Mouse (Mus musculus) megakaryocyte progenitor cell, adult 5-6 weeks (primary cell): ENCODE measurements around the gene Hic1. TPM values are rescaled to one million over a fixed set of nuclear protein-coding genes. Genes with fewer than 3 reads are reported as not detected.
"Not testable (repeated sequence)": the region's sequence is repeated elsewhere in the genome, so short reads cannot be mapped to it uniquely, and the experiment has no call there.

Experiments
- ATAC-seq: replicated peaks from 2 replicates; pipeline ENCODE4 v1.8.0; 2016; ENCODE audit warnings: mild to moderate bottlenecking, moderate TSS enrichment, inconsistent platforms; ENCODE audit not compliant: poor library complexity
- total RNA-seq, 2 experiments: library from RNA; stranded (forward) in 1 of 2; stranded (reverse) in 1 of 2; fragments of 157-497, 149-512 nt in 1 of 2; fragments of 200-1000 nt in 1 of 2; gene quantifications; 2 replicates each; pipeline versions ENCODE4 v1.2.3 to v1.2.4; 2015 to 2017

Hic1 gene
- total RNA-seq, 2 experiments from 2014 or later = 0.02 TPM; not detected in 1

DNA sequence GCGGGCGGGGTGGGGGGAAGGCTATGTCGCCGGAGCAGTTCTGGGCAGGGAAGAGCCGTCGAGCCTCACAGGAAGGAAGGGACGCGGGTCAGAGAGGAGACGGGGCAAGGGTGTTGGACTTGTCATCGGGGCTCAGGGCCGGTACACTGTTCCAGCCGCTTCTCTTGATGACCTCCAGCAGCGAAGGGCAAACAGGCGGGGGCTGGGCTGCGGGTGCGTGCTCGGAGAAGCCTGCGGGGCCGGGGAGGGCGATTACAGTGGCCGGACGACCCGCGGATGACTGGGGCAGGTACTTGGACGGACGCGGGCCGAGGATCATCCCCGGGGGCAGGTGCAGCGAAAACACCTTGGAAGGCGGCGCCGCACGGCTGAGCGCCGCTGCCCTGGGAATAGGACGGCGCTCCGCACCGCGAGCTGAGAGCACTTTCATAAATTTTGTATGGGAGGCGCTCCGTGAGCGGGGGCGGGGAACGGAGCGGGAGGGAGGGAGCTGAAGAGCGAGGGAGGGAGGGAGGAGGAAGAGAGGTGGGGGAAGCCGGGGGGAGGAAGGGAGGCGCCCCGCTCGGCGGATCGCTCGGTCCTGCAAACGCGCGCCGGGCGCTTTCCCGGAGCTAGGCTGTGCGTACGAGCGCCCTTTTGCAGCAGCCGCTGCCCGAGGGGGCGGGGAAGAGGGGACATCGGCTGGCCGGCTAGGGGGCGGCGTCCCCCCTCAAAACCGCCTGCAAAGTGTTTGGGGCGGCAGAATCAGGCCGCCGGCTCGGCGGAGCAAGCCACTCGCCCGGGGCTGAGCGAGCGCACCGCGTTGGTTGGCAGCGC is 24.1 kb upstream of the Hic1 start, which contains the start of gene Rtn4rl1:
Rtn4rl1 (plus strand) TSS at position 528 of the 816 bp plus-strand sequence.
- ATAC-seq = no peak

- peak; percentile 59 for ATAC-seq
These were observed 23.3 kb upstream of the Hic1 start for GRCm38 (mm10) chr11:75192336-75193214.

DNA sequence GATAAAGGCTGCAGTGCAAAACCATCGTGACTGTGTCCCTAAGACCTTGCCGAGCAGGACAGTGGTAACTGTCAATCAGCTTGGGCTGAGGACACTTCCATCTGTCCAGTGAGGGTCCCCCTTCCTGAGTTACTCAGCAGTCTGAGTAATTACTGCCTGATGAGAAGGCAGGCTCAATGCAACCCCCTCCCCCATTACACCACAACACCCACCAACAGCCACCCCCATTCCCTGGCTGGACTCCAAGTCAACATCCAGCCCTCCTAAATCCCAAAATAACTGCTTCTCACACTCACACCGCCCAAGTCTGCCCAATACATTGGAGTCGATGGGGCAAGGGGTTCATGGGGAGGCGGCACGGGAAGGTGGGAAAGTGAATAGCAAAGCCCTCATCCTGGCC is 22.5 kb upstream of the Hic1 start:
- ATAC-seq = no peak

DNA sequence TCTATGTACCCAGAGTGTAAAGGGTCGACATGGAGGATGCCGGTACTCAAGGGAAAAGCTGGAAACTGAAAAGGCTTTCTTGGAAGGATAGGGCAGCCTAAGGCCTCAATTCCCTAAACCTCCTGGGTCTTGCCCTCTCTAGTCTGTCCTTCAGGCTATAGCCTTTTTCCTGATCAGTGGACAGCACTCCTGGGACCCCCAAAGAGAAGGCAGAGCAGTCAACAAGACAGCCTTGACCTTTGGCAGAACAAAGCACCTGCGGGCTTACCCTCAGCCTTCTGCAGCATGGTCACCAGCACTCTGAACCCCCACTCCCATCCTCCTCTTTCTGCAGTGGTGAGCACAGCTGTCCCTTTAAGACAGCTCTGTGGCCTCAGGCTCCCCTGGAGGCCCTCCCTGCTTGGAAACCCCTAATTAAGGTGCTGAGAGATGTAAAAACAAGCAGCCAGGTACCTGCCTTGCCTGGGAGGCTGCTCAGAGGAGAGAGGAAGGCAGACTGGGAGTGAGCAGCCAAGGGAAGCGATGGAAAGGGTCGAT is 21.7 kb upstream of the Hic1 start, which contains the start of gene Dph1:
Dph1 (minus strand) TSS at position 337 of the 537 bp plus-strand sequence.
- ATAC-seq = no peak

DNA sequence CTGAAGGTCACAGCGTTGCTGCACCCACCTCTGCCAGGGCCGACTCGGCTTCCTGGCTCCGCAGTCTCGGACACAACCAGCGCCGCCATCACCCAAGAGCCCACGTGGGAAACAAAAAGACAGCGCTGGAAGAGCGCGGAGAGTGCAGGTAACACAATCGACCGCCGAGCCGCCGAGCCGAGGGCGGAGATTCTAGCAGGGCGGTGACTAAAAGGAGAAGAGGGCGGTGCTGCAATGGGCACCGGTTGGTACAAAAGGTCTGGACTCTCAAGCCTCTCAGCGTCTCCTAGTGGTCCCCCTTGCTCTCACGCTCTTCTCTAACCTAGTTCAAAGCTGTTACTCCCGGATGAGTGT is 21.0 kb upstream of the Hic1 start:
- ATAC-seq = peak; percentile 87

DNA sequence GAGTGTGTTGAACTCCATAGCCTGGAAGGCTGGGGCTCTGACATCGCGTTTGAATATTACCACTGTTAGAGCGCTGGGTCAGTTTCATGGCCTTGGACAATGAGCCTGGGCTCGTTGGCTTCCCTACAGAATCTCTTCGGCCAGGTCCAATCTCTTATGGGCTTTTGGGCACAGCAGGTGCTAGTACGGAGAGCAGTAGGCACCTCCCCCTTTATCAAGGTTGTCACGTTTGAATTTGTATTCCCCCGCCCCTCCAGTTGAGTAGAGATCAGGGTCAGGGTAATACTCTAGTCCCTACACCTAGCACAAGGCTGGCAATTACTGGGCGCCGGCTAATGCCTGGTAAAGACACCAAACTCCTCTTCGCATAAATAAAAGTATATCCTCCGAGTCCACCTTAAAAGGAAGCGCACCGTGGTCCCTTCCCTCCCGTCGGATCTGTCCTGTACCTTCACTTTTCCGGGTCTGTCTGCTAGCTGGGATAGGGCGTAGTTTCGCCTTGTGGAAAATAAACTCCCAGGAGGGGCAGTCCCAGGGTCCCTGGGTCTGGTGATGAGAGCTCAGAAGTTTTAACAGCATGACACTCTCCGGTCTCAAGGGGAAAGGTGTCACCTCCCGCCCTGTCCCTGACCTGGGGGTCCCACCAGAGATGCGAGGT is 20.5 kb upstream of the Hic1 start:
- ATAC-seq = peak; percentile 47

GRCm38 (mm10) chr11:75184986-75185385 is 15.7 kb upstream of the Hic1 start:
- no peak for ATAC-seq

GRCm38 (mm10) chr11:75184573-75184972 is 15.3 kb upstream of the Hic1 start:
- no peak for ATAC-seq

GRCm38 (mm10) chr11:75183917-75184570 is 14.7 kb upstream of the Hic1 start:
- no peak for ATAC-seq

DNA sequence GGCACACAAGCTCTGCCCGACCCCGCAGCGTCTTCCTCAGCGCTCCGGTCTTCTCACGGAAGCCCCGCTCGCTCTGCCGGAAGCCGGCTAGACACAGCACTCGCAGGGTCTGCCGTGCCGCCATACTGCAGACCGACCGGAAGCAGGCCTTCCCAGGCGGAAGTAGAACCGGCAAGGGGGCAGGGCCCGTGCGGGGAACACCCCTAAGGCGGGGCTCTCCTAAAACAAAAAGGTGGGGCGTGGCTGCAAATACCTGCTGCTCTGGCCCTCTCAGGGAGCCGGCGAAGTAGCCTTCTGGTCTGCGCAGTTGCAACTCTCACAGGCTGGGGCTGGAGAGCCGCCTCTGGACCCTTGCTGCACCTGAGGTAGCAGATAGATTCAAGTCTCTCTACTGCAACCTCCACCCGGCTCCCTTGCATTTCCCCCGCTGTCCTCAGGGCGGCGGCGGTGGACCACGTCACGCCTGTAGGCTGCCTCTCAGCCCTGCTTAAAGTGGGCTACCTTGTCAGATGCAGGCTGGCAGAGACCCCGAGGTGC is 9.4 kb upstream of the Hic1 start, which contains the start of gene Ovca2:
Ovca2 (minus strand) TSS at position 164 of the 537 bp plus-strand sequence.
- ATAC-seq = peak; percentile 96

DNA sequence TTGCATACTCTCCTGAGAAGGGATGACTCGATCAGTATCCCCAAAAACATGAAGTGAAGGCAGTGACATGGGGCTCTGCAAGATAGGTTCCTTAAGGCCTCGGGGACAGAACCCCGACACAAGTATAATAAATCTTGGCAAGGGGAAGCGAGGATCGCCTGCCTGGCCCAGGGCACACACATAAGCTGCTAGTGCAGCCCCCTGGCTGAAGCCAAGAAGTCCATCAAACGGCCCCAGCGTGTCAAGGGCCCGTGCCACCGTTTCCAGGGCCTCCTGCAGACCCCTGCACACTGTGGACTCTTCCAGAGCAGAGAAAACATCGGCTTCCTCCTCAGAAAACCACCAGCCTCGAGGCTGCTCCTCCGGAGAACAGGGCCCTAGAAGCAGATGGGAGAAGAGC is 8.7 kb upstream of the Hic1 start:
- ATAC-seq = no peak

DNA sequence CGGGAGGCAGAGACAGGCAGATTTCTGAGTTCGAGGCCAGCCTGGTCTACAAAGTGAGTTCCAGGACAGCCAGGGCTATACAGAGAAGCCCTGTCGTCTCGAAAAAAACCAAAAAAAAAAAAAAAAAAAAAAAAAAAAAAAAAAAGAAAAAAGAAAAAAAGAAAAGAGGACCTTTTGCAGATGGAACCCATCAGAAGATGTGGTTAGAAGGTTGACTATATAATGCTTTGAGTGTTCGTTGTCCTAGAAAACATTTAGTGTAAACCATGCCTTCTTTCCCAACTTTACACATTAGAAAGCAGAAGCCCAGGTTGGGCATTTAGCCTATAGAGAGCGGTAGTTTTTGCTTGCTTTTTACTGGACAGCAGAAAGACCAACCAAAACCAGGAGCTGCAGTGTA is 5.3 kb upstream of the Hic1 start:
- ATAC-seq = not testable (repeated sequence)

DNA sequence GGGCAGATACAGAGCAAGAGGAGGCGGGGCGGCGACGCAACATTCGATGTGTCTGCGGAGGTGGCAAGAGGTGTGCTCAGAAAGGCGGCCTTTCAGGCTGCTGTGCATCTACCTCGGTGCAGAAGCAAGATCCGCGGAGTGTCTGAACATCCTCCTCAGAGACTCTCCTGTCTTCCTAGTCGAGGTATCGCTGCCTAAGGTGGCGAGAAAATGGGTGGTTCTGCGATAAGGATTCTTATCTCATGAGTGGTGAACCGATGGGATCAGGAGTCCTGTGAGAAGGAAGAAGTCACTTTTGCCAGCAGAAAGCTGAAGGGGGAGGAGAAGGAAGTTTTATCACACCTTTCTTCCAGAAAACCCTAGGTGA is 4.5 kb upstream of the Hic1 start:
- ATAC-seq = no peak

GRCm38 (mm10) chr11:75173095-75173798 is 3.9 kb upstream of the Hic1 start:
- ATAC-seq = peak; percentile 54

GRCm38 (mm10) chr11:75172151-75173094 is 3.1 kb upstream of the Hic1 start:
- no peak for ATAC-seq

DNA sequence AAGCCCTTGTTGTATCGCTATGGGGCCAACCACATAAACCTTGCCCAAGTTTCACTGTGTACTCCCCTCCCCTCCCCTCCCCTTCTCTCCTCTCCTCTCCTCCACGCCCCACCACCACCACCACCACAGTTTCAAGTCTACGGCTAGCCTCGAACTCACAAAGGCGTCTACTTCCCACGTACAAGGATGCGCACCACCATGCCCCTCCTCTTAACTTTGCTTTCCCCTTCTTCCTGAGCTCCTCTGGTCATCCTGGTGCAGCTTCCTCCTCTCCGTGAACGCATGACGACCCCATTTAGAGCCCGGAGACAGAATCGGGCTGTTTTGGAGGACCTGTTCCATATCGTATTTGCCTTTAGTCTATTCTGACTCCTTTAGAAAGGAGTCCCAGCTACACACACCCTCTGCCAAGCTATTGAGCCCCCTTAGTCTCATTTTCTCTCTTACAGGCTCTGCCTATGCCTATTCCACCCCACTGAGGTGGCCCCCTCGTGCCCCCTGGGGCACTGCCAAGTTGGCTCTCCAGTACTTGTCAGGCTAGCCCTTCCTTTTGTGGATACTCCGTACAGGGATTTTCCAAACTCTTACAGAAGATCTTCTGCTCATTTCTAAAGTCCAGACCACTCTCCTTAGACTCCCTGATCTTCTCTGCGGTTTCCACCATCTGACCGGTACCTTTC is 2.0 kb upstream of the Hic1 start:
- no peak for ATAC-seq

GRCm38 (mm10) chr11:75170136-75170751 is 925 bp upstream of the Hic1 start:
- ATAC-seq = peak; percentile 61
